ENCODE assay signal across 13 mouse cellular contexts in the genomic region with DNA sequence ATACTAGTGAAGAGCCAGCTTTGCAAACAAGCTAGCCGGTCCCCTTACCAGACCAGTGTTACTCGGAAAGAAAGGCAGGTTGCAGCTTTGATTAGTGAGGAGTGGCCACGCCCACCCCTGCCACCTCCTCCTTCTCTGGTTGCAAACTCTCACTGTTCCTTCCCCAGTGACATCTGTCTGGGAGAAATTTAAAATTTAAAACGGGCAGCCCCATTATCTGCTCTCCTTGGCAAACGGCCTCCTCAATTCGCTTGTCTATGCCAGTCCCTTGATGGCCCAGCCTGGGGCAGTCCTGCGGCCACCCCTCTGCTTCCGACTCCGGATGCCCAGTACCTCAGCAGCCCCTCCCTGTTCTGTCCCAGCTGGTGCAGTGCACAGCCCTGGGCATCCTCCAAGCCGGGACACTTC. TPM values are rescaled to one million over a fixed set of nuclear protein-coding genes. Genes with fewer than 3 reads are reported as not detected.
DNase-seq lines count a peak whose midpoint lies in the region; ATAC-seq lines count a peak whose summit lies in the region.
"Had no signal": no experiment of that assay in that cellular context is flagged by ENCODE, and none has a peak within 500 bp of the region (broad histone marks: within the 10 kb centered on the region; RNA-seq: fewer than 3 reads in every experiment).

No protein-coding gene starts in this region.

- no peak overlapping the region for H3K27ac ChIP-seq in kidney, embryonic 16.5 days (ENCODE audit: low read length)
- H3K27ac ChIP-seq in embryonic facial prominence, embryonic 13.5 days = no peak overlapping the region
- no peak overlapping the region for H3K27ac ChIP-seq in hindbrain, embryonic 14.5 days
- H3K27ac ChIP-seq: liver, embryonic 15.5 days had no signal

- H3K27me3 ChIP-seq in kidney, embryonic 16.5 days (ENCODE audit: insufficient read depth, low read length) = peaks cover 50% of the 10 kb centered on the region
- H3K27me3 ChIP-seq in embryonic facial prominence, embryonic 13.5 days = peaks cover 77% of the 10 kb centered on the region
- H3K27me3 ChIP-seq in hindbrain, embryonic 14.5 days (ENCODE audit: control insufficient read depth, insufficient read depth, low read length) = peaks cover 33% of the 10 kb centered on the region

- WGBS in kidney, embryonic 16.5 days = under 1% methylated on average over 10 of the region's 10 CpGs
- WGBS in embryonic facial prominence, embryonic 13.5 days = 5% methylated on average over 10 of the region's 10 CpGs
- WGBS in hindbrain, embryonic 14.5 days = 4% methylated on average over 10 of the region's 10 CpGs

- no peaks in the 10 kb centered on the region for H3K36me3 ChIP-seq in kidney, embryonic 16.5 days (ENCODE audit: insufficient read depth, low read length)
- no peaks in the 10 kb centered on the region for H3K36me3 ChIP-seq in embryonic facial prominence, embryonic 13.5 days
- no peaks in the 10 kb centered on the region for H3K36me3 ChIP-seq in hindbrain, embryonic 14.5 days (replicated peaks; ENCODE audit: control insufficient read depth, insufficient read depth)
- H3K36me3 ChIP-seq: G1E; liver, embryonic 15.5 days had no signal

- H3K9ac ChIP-seq in kidney, embryonic 16.5 days (replicated peaks; ENCODE audit: low read length) = no peak overlapping the region
- H3K9ac ChIP-seq in embryonic facial prominence, embryonic 13.5 days = no peak overlapping the region
- H3K9ac ChIP-seq in hindbrain, embryonic 14.5 days = 0 out of 2 replicates have a peak overlapping the region, but pooled peaks have one; percentile 21
- H3K9ac ChIP-seq: liver, embryonic 15.5 days had no signal

- ATAC-seq in kidney, embryonic 16.5 days (ENCODE audit: low FRiP score, low TSS enrichment) = no peak
- ATAC-seq in embryonic facial prominence, embryonic 13.5 days (ENCODE audit: insufficient number of reproducible peaks, insufficient read depth, low FRiP score, low TSS enrichment, low read depth) = no peak
- peak; percentile 64 for ATAC-seq in hindbrain, embryonic 14.5 days (ENCODE audit: low FRiP score)

- H3K4me3 ChIP-seq in kidney, embryonic 16.5 days (ENCODE audit: low read length) = 0 out of 2 replicates have a peak overlapping the region, but pooled peaks have one; percentile 62
- peak overlapping the region; percentile 59; the same call in 1 of the 2 replicates for H3K4me3 ChIP-seq in embryonic facial prominence, embryonic 13.5 days
- H3K4me3 ChIP-seq in hindbrain, embryonic 14.5 days (replicated peaks; ENCODE audit: low read length) = peak overlapping the region; percentile 53; the same call in 1 of the 2 replicates

- no peaks in the 10 kb centered on the region for H3K9me3 ChIP-seq in kidney, embryonic 16.5 days (ENCODE audit: low read length)
- H3K9me3 ChIP-seq in embryonic facial prominence, embryonic 13.5 days = no peaks in the 10 kb centered on the region
- no peaks in the 10 kb centered on the region for H3K9me3 ChIP-seq in hindbrain, embryonic 14.5 days (ENCODE audit: control insufficient read depth, low read length)
- H3K9me3 ChIP-seq: G1E; liver, embryonic 15.5 days had no signal

- H3K4me1 ChIP-seq in kidney, embryonic 16.5 days (ENCODE audit: insufficient read depth, low read length) = peaks cover 20% of the 10 kb centered on the region
- H3K4me1 ChIP-seq in embryonic facial prominence, embryonic 13.5 days = peaks cover 25% of the 10 kb centered on the region
- peaks cover 10% of the 10 kb centered on the region for H3K4me1 ChIP-seq in hindbrain, embryonic 14.5 days (replicated peaks; ENCODE audit: control insufficient read depth, insufficient read depth, low read length)

- no peak for DNase-seq in kidney, adult 18-20 months
- no peak for DNase-seq in hindbrain, embryonic 14.5 days (ENCODE audit: low spot score)
- peak; percentile 35 for DNase-seq in neural tube, embryonic 10.5 days (ENCODE audit: extremely low spot score, low spot score)
- no peak for DNase-seq in frontal cortex, adult 2 months (ENCODE audit: extremely low spot score in 1 of 2, low spot score in 1 of 2)
- no peak for DNase-seq in thymus, postnatal 25 days
- DNase-seq in thymus, postnatal 0 days (ENCODE audit: low spot score) = no peak
- DNase-seq: adrenal gland, adult 2 months; cerebellum, postnatal 36 days; gastrocnemius, postnatal 36 days had no signal

- H3K4me2 ChIP-seq in kidney, embryonic 16.5 days (replicated peaks; ENCODE audit: low read depth, low read length) = no peak overlapping the region
- H3K4me2 ChIP-seq in embryonic facial prominence, embryonic 13.5 days = peak overlapping the region; percentile 98
- peak overlapping the region; percentile 93 for H3K4me2 ChIP-seq in hindbrain, embryonic 14.5 days (replicated peaks)

RNA-seq across cellular contexts. Expression of a gene that starts 1.1 kb away (rescaled TPM):
- 1.4 and 1.5 TPM in 2 replicates for polyA plus RNA-seq in kidney, embryonic 16.5 days (2015; fragmentation: Nextera tagmentation; extraction: Ambion mirVana)
- 0.55 and 0.83 TPM in 2 replicates for polyA plus RNA-seq in embryonic facial prominence, embryonic 13.5 days (2015; fragmentation: Nextera tagmentation; extraction: Ambion mirVana)
- 5.0 and 5.6 TPM in 2 replicates for polyA plus RNA-seq in hindbrain, embryonic 14.5 days (2014; fragmentation: Nextera tagmentation; extraction: Ambion mirVana)
- polyA plus RNA-seq in frontal cortex, adult 2 months (2012; rRNA removed) = 8.0 and 9.0 TPM in 2 replicates
- polyA plus RNA-seq in thymus, postnatal 0 days (2015; fragmentation: Nextera tagmentation; extraction: Ambion mirVana) = 0.13 and 0.27 TPM in 2 replicates
- polyA plus RNA-seq: G1E; liver, embryonic 15.5 days had no signal

RNA-seq across cellular contexts. Expression of a gene that starts 34.4 kb away (rescaled TPM):
- polyA plus RNA-seq in kidney, embryonic 16.5 days (2015; fragmentation: Nextera tagmentation; extraction: Ambion mirVana) = 0.09 TPM in 1 of 2 replicates, not detected in the other
- polyA plus RNA-seq in embryonic facial prominence, embryonic 13.5 days (2015; fragmentation: Nextera tagmentation; extraction: Ambion mirVana) = 0.14 and 0.22 TPM in 2 replicates
- polyA plus RNA-seq in hindbrain, embryonic 14.5 days (2014; fragmentation: Nextera tagmentation; extraction: Ambion mirVana) = not detected in 2 replicates
- polyA plus RNA-seq in frontal cortex, adult 2 months (2012; rRNA removed) = not detected in 2 replicates
- polyA plus RNA-seq in thymus, postnatal 0 days (2015; fragmentation: Nextera tagmentation; extraction: Ambion mirVana) = 1.5 and 2.1 TPM in 2 replicates
- polyA plus RNA-seq: adrenal gland, adult 2 months; G1E had no signal

RNA-seq across cellular contexts. Expression of a gene that starts 42.4 kb away (rescaled TPM):
- polyA plus RNA-seq in kidney, embryonic 16.5 days (2015; fragmentation: Nextera tagmentation; extraction: Ambion mirVana) = 4.1 and 4.7 TPM in 2 replicates
- 2.6 and 3.9 TPM in 2 replicates for polyA plus RNA-seq in embryonic facial prominence, embryonic 13.5 days (2015; fragmentation: Nextera tagmentation; extraction: Ambion mirVana)
- 4.9 and 6.1 TPM in 2 replicates for polyA plus RNA-seq in hindbrain, embryonic 14.5 days (2014; fragmentation: Nextera tagmentation; extraction: Ambion mirVana)
- polyA plus RNA-seq in frontal cortex, adult 2 months (2012; rRNA removed) = 3.3 and 4.6 TPM in 2 replicates
- 0.09 and 0.21 TPM in 2 replicates for polyA plus RNA-seq in thymus, postnatal 0 days (2015; fragmentation: Nextera tagmentation; extraction: Ambion mirVana)
- polyA plus RNA-seq: G1E; liver, embryonic 15.5 days had no signal
